Mouse (Mus musculus) erythroid progenitor cell, adult 5-6 weeks (primary cell): ENCODE results near the gene Slc39a7. TPM values are rescaled to one million over a fixed set of nuclear protein-coding genes. Genes with fewer than 3 reads are reported as not detected.

Experiments used
- ATAC-seq: replicated peaks from 2 replicates; pipeline ENCODE4 v1.8.0; 2016; ENCODE audit warnings: moderate number of reproducible peaks, mild to moderate bottlenecking, moderate TSS enrichment, inconsistent platforms; ENCODE audit not compliant: poor library complexity, low FRiP score, severe bottlenecking
- total RNA-seq, 2 experiments: library from RNA; stranded (forward) in 1 of 2; stranded (reverse) in 1 of 2; fragments of 150-400 nt in 1 of 2; fragments of 186-747, 209-891 nt in 1 of 2; gene quantifications; 2 replicates each; pipeline versions ENCODE4 v1.2.3 to v1.2.4; 2015 to 2017; ENCODE audit warnings: low replicate concordance in 2 of 2

The Slc39a7 gene
- total RNA-seq (2015; ENCODE audit: low replicate concordance) (2.5 and 8.6 TPM in 2 replicates), total RNA-seq (2017; ENCODE audit: low replicate concordance) (18.9 and 20.7 TPM in 2 replicates)

GRCm38 (mm10) chr17:34031465-34032173, at the start of gene Slc39a7, which contains the start of gene Rxrb:
Slc39a7 (minus strand) TSS chr17:34031682.
Rxrb (plus strand) TSS chr17:34031812.
- peak; percentile 78 for ATAC-seq

GRCm38 (mm10) chr17:34079621-34080020, 48.1 kb upstream of the Slc39a7 start:
- ATAC-seq = no peak

GRCm38 (mm10) chr17:34079002-34079401, 47.5 kb upstream of the Slc39a7 start:
- no peak for ATAC-seq

GRCm38 (mm10) chr17:34078148-34078547, 46.7 kb upstream of the Slc39a7 start:
- ATAC-seq = no peak

GRCm38 (mm10) chr17:34077549-34077948, 46.1 kb upstream of the Slc39a7 start:
- ATAC-seq = peak; percentile 70

GRCm38 (mm10) chr17:34075271-34075670, 43.8 kb upstream of the Slc39a7 start:
- ATAC-seq = 0 out of 2 replicates have a peak, but pooled peaks have one; percentile 55

- no peak for ATAC-seq
Measured at GRCm38 (mm10) chr17:34072091-34072490, 40.6 kb upstream of the Slc39a7 start.

GRCm38 (mm10) chr17:34068864-34069263, 37.4 kb upstream of the Slc39a7 start:
- ATAC-seq = no peak

GRCm38 (mm10) chr17:34057224-34057623, 25.7 kb upstream of the Slc39a7 start:
- ATAC-seq = no peak

GRCm38 (mm10) chr17:34047404-34048050, 16.0 kb upstream of the Slc39a7 start:
- no peak for ATAC-seq

- ATAC-seq = no peak
Measured at GRCm38 (mm10) chr17:34045941-34046340, 14.5 kb upstream of the Slc39a7 start.

- ATAC-seq = no peak
Measured at GRCm38 (mm10) chr17:34039562-34040450, 8.3 kb upstream of the Slc39a7 start.

- ATAC-seq = no peak
Measured at GRCm38 (mm10) chr17:34038878-34039561, 7.5 kb upstream of the Slc39a7 start, which contains the start of gene Col11a2. Col11a2 (plus strand) TSS chr17:34039437.

GRCm38 (mm10) chr17:34038440-34038839, 7.0 kb upstream of the Slc39a7 start:
- no peak for ATAC-seq

- no peak for ATAC-seq
Measured at GRCm38 (mm10) chr17:34037241-34037640, 5.8 kb upstream of the Slc39a7 start.

- ATAC-seq = no peak
Measured at GRCm38 (mm10) chr17:34036647-34037046, 5.2 kb upstream of the Slc39a7 start.

GRCm38 (mm10) chr17:34035517-34035916, 4.0 kb upstream of the Slc39a7 start:
- no peak for ATAC-seq

GRCm38 (mm10) chr17:34034064-34034463, 2.6 kb upstream of the Slc39a7 start:
- ATAC-seq = peak; percentile 54

GRCm38 (mm10) chr17:34033441-34033840, 2.0 kb upstream of the Slc39a7 start:
- ATAC-seq = no peak

GRCm38 (mm10) chr17:34032806-34033205, 1.3 kb upstream of the Slc39a7 start:
- no peak for ATAC-seq
